Mouse (Mus musculus): Measurements from ENCODE around the gene Asb2. TPM values are rescaled to one million over a fixed set of nuclear protein-coding genes. Genes with fewer than 3 reads are reported as not detected.

The Asb2 gene
- polyA plus RNA-seq, 1 experiment from 2014 or later, result 164 TPM

- Histone ChIP-seq H3K4me3 (no peak overlapping the region), H3K9ac (no peak overlapping the region), H3K27me3 (replicated peaks) (peaks cover 17% of the 10 kb centered on the region), H3K4me1 (peaks cover 5% of the 10 kb centered on the region; the same call in 1 of the 2 replicates), H3K27ac (replicated peaks) (no peak overlapping the region), H3K9me3 (no peaks in the 10 kb centered on the region), H3K36me3 (no peaks in the 10 kb centered on the region), H3K4me2 (no peak overlapping the region)
- no peak for ATAC-seq (ENCODE audit: extremely low read depth, insufficient number of reproducible peaks, low FRiP score, low TSS enrichment)
- 17% methylated on average over 4 of the region's 4 CpGs for WGBS
Observed at GRCm38 (mm10) chr12:103296292-103296691, 59.5 kb downstream of the Asb2 start.

GRCm38 (mm10) chr12:103292366-103292765, 63.4 kb downstream of the Asb2 start:
- no peaks in the 10 kb centered on the region for H3K36me3 ChIP-seq
- no peak overlapping the region for H3K27ac ChIP-seq (replicated peaks)
- no peaks in the 10 kb centered on the region for H3K9me3 ChIP-seq
- 72% methylated on average over 3 of the region's 3 CpGs for WGBS
- no peaks in the 10 kb centered on the region; the same call in 1 of the 2 replicates for H3K27me3 ChIP-seq (replicated peaks)
- ATAC-seq (ENCODE audit: extremely low read depth, insufficient number of reproducible peaks, low FRiP score, low TSS enrichment), result no peak; the same call in 1 of the 2 replicates
- H3K9ac ChIP-seq, result no peak overlapping the region
- peaks cover 18% of the 10 kb centered on the region for H3K4me1 ChIP-seq
- H3K4me3 ChIP-seq, result no peak overlapping the region
- H3K4me2 ChIP-seq, result no peak overlapping the region

GRCm38 (mm10) chr12:103287276-103287675, 68.5 kb downstream of the Asb2 start:
- Histone ChIP-seq H3K27ac (replicated peaks) (no peak overlapping the region), H3K4me1 (peaks cover 18% of the 10 kb centered on the region), H3K36me3 (no peaks in the 10 kb centered on the region), H3K9me3 (no peaks in the 10 kb centered on the region), H3K9ac (no peak overlapping the region), H3K27me3 (replicated peaks) (0 out of 2 replicates have a peak, but pooled peaks cover 3% of the 10 kb centered on the region), H3K4me3 (no peak overlapping the region), H3K4me2 (no peak overlapping the region)
- ATAC-seq (ENCODE audit: extremely low read depth, insufficient number of reproducible peaks, low FRiP score, low TSS enrichment), result no peak
- WGBS, result 65% methylated on average over 4 of the region's 4 CpGs

GRCm38 (mm10) chr12:103283411-103283810, 72.4 kb downstream of the Asb2 start:
- no peak for ATAC-seq (ENCODE audit: extremely low read depth, insufficient number of reproducible peaks, low FRiP score, low TSS enrichment)
- Histone ChIP-seq H3K4me2 (no peak overlapping the region), H3K9ac (no peak overlapping the region), H3K4me1 (no peaks in the 10 kb centered on the region), H3K4me3 (no peak overlapping the region), H3K27me3 (replicated peaks) (peaks cover 6% of the 10 kb centered on the region; the same call in 1 of the 2 replicates), H3K9me3 (no peaks in the 10 kb centered on the region), H3K27ac (replicated peaks) (no peak overlapping the region), H3K36me3 (no peaks in the 10 kb centered on the region)
- 57% methylated on average over 3 of the region's 3 CpGs for WGBS

GRCm38 (mm10) chr12:103282936-103283335, 72.9 kb downstream of the Asb2 start:
- ATAC-seq (ENCODE audit: extremely low read depth, insufficient number of reproducible peaks, low FRiP score, low TSS enrichment), result no peak

GRCm38 (mm10) chr12:103281912-103282311, 73.9 kb downstream of the Asb2 start:
- H3K27ac ChIP-seq (replicated peaks), result no peak overlapping the region
- no peak overlapping the region for H3K4me3 ChIP-seq
- ATAC-seq (ENCODE audit: extremely low read depth, insufficient number of reproducible peaks, low FRiP score, low TSS enrichment), result no peak
- H3K27me3 ChIP-seq (replicated peaks), result peaks cover 6% of the 10 kb centered on the region; the same call in 1 of the 2 replicates
- no peaks in the 10 kb centered on the region for H3K4me1 ChIP-seq
- H3K4me2 ChIP-seq, result no peak overlapping the region
- no peaks in the 10 kb centered on the region for H3K9me3 ChIP-seq
- H3K9ac ChIP-seq, result no peak overlapping the region
- 36% methylated on average over 4 of the region's 4 CpGs for WGBS
- H3K36me3 ChIP-seq, result no peaks in the 10 kb centered on the region

More at GRCm38 (mm10) chr12:103282936-103283335, 72.9 kb downstream of the Asb2 start:
- Histone ChIP-seq H3K4me1 (no peaks in the 10 kb centered on the region), H3K4me2 (no peak overlapping the region), H3K36me3 (no peaks in the 10 kb centered on the region), H3K9ac (no peak overlapping the region), H3K4me3 (no peak overlapping the region), H3K9me3 (no peaks in the 10 kb centered on the region), H3K27me3 (replicated peaks) (peaks cover 6% of the 10 kb centered on the region; the same call in 1 of the 2 replicates), H3K27ac (replicated peaks) (no peak overlapping the region)
- WGBS, result 55% methylated on average over 6 of the region's 6 CpGs

GRCm38 (mm10) chr12:103281491-103281890, 74.3 kb downstream of the Asb2 start:
- WGBS, result 45% methylated on average over 2 of the region's 2 CpGs
- no peak for ATAC-seq (ENCODE audit: extremely low read depth, insufficient number of reproducible peaks, low FRiP score, low TSS enrichment)
- Histone ChIP-seq H3K4me3 (no peak overlapping the region), H3K27ac (replicated peaks) (no peak overlapping the region), H3K9me3 (no peaks in the 10 kb centered on the region), H3K9ac (no peak overlapping the region), H3K4me1 (no peaks in the 10 kb centered on the region), H3K36me3 (no peaks in the 10 kb centered on the region), H3K4me2 (no peak overlapping the region), H3K27me3 (replicated peaks) (peaks cover 6% of the 10 kb centered on the region; the same call in 1 of the 2 replicates)

GRCm38 (mm10) chr12:103276422-103276821, 79.4 kb downstream of the Asb2 start:
- Histone ChIP-seq H3K27me3 (replicated peaks) (0 out of 2 replicates have a peak, but pooled peaks cover 3% of the 10 kb centered on the region), H3K4me2 (no peak overlapping the region), H3K4me1 (no peaks in the 10 kb centered on the region), H3K9ac (no peak overlapping the region), H3K36me3 (no peaks in the 10 kb centered on the region), H3K27ac (replicated peaks) (no peak overlapping the region), H3K4me3 (no peak overlapping the region), H3K9me3 (no peaks in the 10 kb centered on the region)
- 64% methylated on average over 4 of the region's 4 CpGs for WGBS
- no peak for ATAC-seq (ENCODE audit: extremely low read depth, insufficient number of reproducible peaks, low FRiP score, low TSS enrichment)

- no peak overlapping the region for H3K27ac ChIP-seq (replicated peaks)
- H3K4me1 ChIP-seq, result no peaks in the 10 kb centered on the region
- WGBS, result 79% methylated on average over 2 of the region's 2 CpGs
- H3K4me2 ChIP-seq, result no peak overlapping the region
- H3K36me3 ChIP-seq, result no peaks in the 10 kb centered on the region
- H3K4me3 ChIP-seq, result no peak overlapping the region
- no peak for ATAC-seq (ENCODE audit: extremely low read depth, insufficient number of reproducible peaks, low FRiP score, low TSS enrichment)
- no peak overlapping the region for H3K9ac ChIP-seq
- H3K27me3 ChIP-seq (replicated peaks), result no peaks in the 10 kb centered on the region
- no peaks in the 10 kb centered on the region for H3K9me3 ChIP-seq
Observed at GRCm38 (mm10) chr12:103273732-103274131, 82.1 kb downstream of the Asb2 start.

- no peaks in the 10 kb centered on the region for H3K27me3 ChIP-seq (replicated peaks)
- 52% methylated on average over 6 of the region's 6 CpGs for WGBS
- no peak for ATAC-seq (ENCODE audit: extremely low read depth, insufficient number of reproducible peaks, low FRiP score, low TSS enrichment)
- H3K4me2 ChIP-seq, result no peak overlapping the region
- H3K36me3 ChIP-seq, result no peaks in the 10 kb centered on the region
- H3K9ac ChIP-seq, result no peak overlapping the region
- no peak overlapping the region for H3K27ac ChIP-seq (replicated peaks)
- no peaks in the 10 kb centered on the region for H3K4me1 ChIP-seq
- H3K9me3 ChIP-seq, result no peaks in the 10 kb centered on the region
- H3K4me3 ChIP-seq, result no peak overlapping the region
Observed at GRCm38 (mm10) chr12:103273051-103273450, 82.8 kb downstream of the Asb2 start.

GRCm38 (mm10) chr12:103272176-103272575, 83.6 kb downstream of the Asb2 start:
- no peaks in the 10 kb centered on the region for H3K4me1 ChIP-seq
- no peak overlapping the region for H3K4me2 ChIP-seq
- WGBS, result 69% methylated on average over 3 of the region's 3 CpGs
- no peaks in the 10 kb centered on the region for H3K36me3 ChIP-seq
- H3K27me3 ChIP-seq (replicated peaks), result no peaks in the 10 kb centered on the region
- no peak overlapping the region for H3K9ac ChIP-seq
- H3K4me3 ChIP-seq, result no peak overlapping the region
- no peaks in the 10 kb centered on the region for H3K9me3 ChIP-seq
- no peak for ATAC-seq (ENCODE audit: extremely low read depth, insufficient number of reproducible peaks, low FRiP score, low TSS enrichment)
- no peak overlapping the region for H3K27ac ChIP-seq (replicated peaks)
